ENCODE assay signal across 8 mouse cellular contexts in the genomic region with DNA sequence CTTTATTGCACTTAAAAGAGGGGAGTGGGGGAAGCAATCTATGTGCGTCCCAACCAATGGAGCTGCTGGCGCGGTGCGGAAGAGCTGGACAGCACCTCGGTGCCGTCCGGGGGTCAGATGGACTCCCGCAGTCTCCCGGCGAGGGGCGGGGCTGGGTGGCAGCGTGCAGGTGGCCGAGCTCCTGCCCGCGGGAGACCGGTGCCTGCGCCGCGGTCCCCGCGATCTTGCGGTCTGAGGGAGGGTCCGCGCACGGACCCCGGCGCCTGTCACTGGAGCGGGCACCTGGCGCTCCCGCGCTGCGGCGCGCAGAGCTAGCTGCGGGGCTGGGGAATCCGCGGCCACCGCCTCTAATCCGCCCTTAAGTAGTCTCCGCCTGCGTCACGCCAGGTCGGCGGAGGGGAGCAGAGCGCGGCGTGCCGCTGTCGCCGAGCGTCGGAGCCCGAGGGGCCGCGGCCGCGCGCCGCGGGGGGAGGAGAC. TPM values are rescaled to one million over a fixed set of nuclear protein-coding genes. Genes with fewer than 3 reads are reported as not detected.
A peak's percentile ranks its signal among the peaks of the same experiment; 100 is the strongest.
DNase-seq lines count a peak whose midpoint lies in the region; ATAC-seq and TF ChIP-seq lines count a peak whose summit lies in the region.

Gene Gjd2 (minus strand): TSS at position 325 of the 477 bp plus-strand sequence.

- H3K9me3 ChIP-seq in lung, embryonic 15.5 days: no peaks in the 10 kb centered on the region
- H3K9me3 ChIP-seq in forebrain, embryonic 13.5 days (replicated peaks): no peaks in the 10 kb centered on the region
- H3K9me3 ChIP-seq in limb, embryonic 10.5 days (replicated peaks): no peaks in the 10 kb centered on the region

- DNase-seq in lung, postnatal 4 days: no peak
- DNase-seq in cerebellum, adult 2 months: peak; percentile 23 to 46
- peak; percentile 48 for DNase-seq in limb, embryonic 10.5 days (ENCODE audit: low spot score)
- DNase-seq in retina, embryonic 14.5 days (ENCODE audit: low spot score): peak; percentile 49
- DNase-seq in urinary bladder, adult 18-20 months (ENCODE audit: low spot score in 2 of 2): no peak

- peak within 1 kb of the TSS; percentile 31 for H3K4me3 ChIP-seq in lung, embryonic 15.5 days
- H3K4me3 ChIP-seq in cerebellum, adult 2 months (replicated peaks; ENCODE audit: insufficient read depth, low read depth, low read length): peak within 1 kb of the TSS; percentile 67
- H3K4me3 ChIP-seq in forebrain, embryonic 13.5 days: peak within 1 kb of the TSS; percentile 63
- H3K4me3 ChIP-seq in limb, embryonic 10.5 days: peak within 1 kb of the TSS; percentile 51

- peaks cover 45% of the 10 kb centered on the region for H3K27me3 ChIP-seq in lung, embryonic 15.5 days
- H3K27me3 ChIP-seq in cerebellum, adult 2 months (ENCODE audit: control insufficient read depth, insufficient read depth, low read length): no peaks in the 10 kb centered on the region
- peaks cover 54% of the 10 kb centered on the region for H3K27me3 ChIP-seq in forebrain, embryonic 13.5 days
- H3K27me3 ChIP-seq in limb, embryonic 10.5 days (ENCODE audit: low read depth, poor library complexity, severe bottlenecking): peaks cover 60% of the 10 kb centered on the region

- WGBS in lung, embryonic 15.5 days: 1% methylated on average over 59 of the region's 60 CpGs
- WGBS in cerebellum, adult 2 months: under 1% methylated on average over 60 of the region's 60 CpGs
- under 1% methylated on average over 50 of the region's 60 CpGs for WGBS in forebrain, embryonic 13.5 days
- WGBS in limb, embryonic 10.5 days: under 1% methylated on average over 60 of the region's 60 CpGs

- no peak for TF ChIP-seq CTCF in cerebellum, adult 2 months (IDR thresholded peaks at IDR 0.05; ENCODE audit: borderline replicate concordance, insufficient read depth, low read depth, low read length)

- H3K4me1 ChIP-seq in lung, embryonic 15.5 days: peaks cover 9% of the 10 kb centered on the region
- no peaks in the 10 kb centered on the region for H3K4me1 ChIP-seq in cerebellum, adult 2 months (ENCODE audit: control insufficient read depth, insufficient read depth, low read length)
- peaks cover 17% of the 10 kb centered on the region for H3K4me1 ChIP-seq in forebrain, embryonic 13.5 days
- H3K4me1 ChIP-seq in limb, embryonic 10.5 days: peaks cover 12% of the 10 kb centered on the region

- H3K36me3 ChIP-seq in lung, embryonic 15.5 days: no peaks in the 10 kb centered on the region
- H3K36me3 ChIP-seq in forebrain, embryonic 13.5 days (ENCODE audit: poor library complexity, severe bottlenecking): no peaks in the 10 kb centered on the region
- H3K36me3 ChIP-seq in limb, embryonic 10.5 days: no peaks in the 10 kb centered on the region

- no peak within 1 kb of the TSS for H3K27ac ChIP-seq in lung, embryonic 15.5 days
- no peak within 1 kb of the TSS for H3K27ac ChIP-seq in cerebellum, adult 2 months (ENCODE audit: insufficient read depth, low read length)
- H3K27ac ChIP-seq in forebrain, embryonic 13.5 days: peak within 1 kb of the TSS; percentile 36; the same call in 1 of the 2 replicates
- H3K27ac ChIP-seq in limb, embryonic 10.5 days: no peak within 1 kb of the TSS

- peak; percentile 46; the same call in 1 of the 2 replicates for ATAC-seq in lung, embryonic 15.5 days (ENCODE audit: borderline replicate concordance, extremely low read depth, low FRiP score, low TSS enrichment)
- ATAC-seq in forebrain, embryonic 13.5 days: peak; percentile 74
- ATAC-seq in activated CD4-positive, CD25-positive, alpha-beta regulatory T cell, adult 4 months: no peak

- H3K4me2 ChIP-seq in lung, embryonic 15.5 days: peak within 1 kb of the TSS; percentile 58
- H3K4me2 ChIP-seq in forebrain, embryonic 13.5 days: peak within 1 kb of the TSS; percentile 91

- no peak within 1 kb of the TSS for H3K9ac ChIP-seq in lung, embryonic 15.5 days
- H3K9ac ChIP-seq in forebrain, embryonic 13.5 days: peak within 1 kb of the TSS; percentile 79

- no peak for TF ChIP-seq POLR2A in cerebellum, adult 2 months (IDR thresholded peaks at IDR 0.05; ENCODE audit: borderline replicate concordance, insufficient read depth, low read length)

RNA-seq across cellular contexts. Expression of gene Gjd2, which starts in this region (rescaled TPM):
- 0.05 and 0.21 TPM in 2 replicates for polyA plus RNA-seq in lung, embryonic 15.5 days (2015; fragmentation: Nextera tagmentation; extraction: Ambion mirVana)
- 12.3 and 12.8 TPM in 2 replicates for polyA plus RNA-seq in cerebellum, adult 2 months (2012; rRNA removed)
- polyA plus RNA-seq in forebrain, embryonic 13.5 days (2015; fragmentation: Nextera tagmentation; extraction: Ambion mirVana): 2.0 and 3.5 TPM in 2 replicates
- polyA plus RNA-seq in limb, embryonic 10.5 days (2016; fragmentation: Nextera tagmentation; extraction: Ambion mirVana): not detected in 2 replicates
- not detected for polyA plus RNA-seq in activated CD4-positive, CD25-positive, alpha-beta regulatory T cell, adult 4 months (2017; shearing (Covaris generic))

Comparison
In these comparisons a context has a peak if more than half of its experiments do, and no peak if none do; other contexts are left out.
1. Peak in ATAC-seq, H3K4me3 ChIP-seq and H3K4me2 ChIP-seq in lung, embryonic 15.5 days; RNA of the gene not detected or under 1 TPM.
2. Peak in DNase-seq and H3K4me3 ChIP-seq in limb, embryonic 10.5 days; RNA of the gene not detected or under 1 TPM.
3. DNase-seq: peak in cerebellum, adult 2 months (2 of 2) and retina, embryonic 14.5 days (single experiment); none in lung, postnatal 4 days (0 of 2) and urinary bladder, adult 18-20 months (0 of 2).
4. Peak in every context shown above with its lines, with median percentiles within 50 percentile points of each other: H3K4me3 ChIP-seq.